Mouse (Mus musculus) adrenal gland, postnatal 36 days (tissue): ENCODE data around the gene Olfr655. TPM values are rescaled to one million over a fixed set of nuclear protein-coding genes. Genes with fewer than 3 reads are reported as not detected.

Source experiments
- DNase-seq, 2 experiments: peaks; one replicate each; pipeline ENCODE4 v3.0.0; 2021; ENCODE audit warnings: mixed read lengths in 1 of 2
- long read RNA-seq, 2 experiments: library from polyadenylated mRNA; stranded (forward); transcript quantifications; one replicate each; pipeline ENCODE4 v2.0.0; 2021; ENCODE audit warnings: borderline sequencing depth in 2 of 2
- total RNA-seq, 2 experiments: library from RNA; stranded (reverse); gene quantifications; 2 replicates each; pipeline ENCODE4 v1.2.3; 2021

Olfr655 gene
- total RNA-seq: not detected
- long read RNA-seq, experiment 1: 0 reads
- long read RNA-seq, experiment 2: 0 reads

DNA sequence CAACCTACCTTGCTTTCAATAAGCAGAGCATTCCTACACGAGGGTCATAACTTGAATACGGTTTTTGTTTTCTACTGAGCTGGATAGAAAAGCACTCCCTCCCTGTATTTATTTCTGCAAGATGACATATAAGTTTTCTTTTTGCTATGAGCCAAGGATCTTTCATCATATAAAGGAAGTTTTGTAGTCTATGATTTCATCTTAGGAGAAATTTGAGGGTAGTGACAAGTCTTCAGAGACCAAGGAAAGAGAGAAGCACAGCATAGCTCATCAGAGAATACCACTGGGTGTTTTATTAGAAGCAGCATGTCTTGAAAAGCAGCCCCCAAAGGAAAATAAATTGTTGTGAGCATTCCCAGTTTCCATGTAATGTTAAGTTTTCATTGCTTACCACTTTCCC lies at the start of gene Olfr655:
TSS of gene Olfr655 (minus strand) at position 101 of the 400 bp plus-strand sequence.
- DNase-seq: no peak

- peak; percentile 52 to 56 for DNase-seq
Measured at GRCm38 (mm10) chr7:104646841-104647482, 45.4 kb upstream of the Olfr655 start, which contains the start of gene Olfr658. Gene Olfr658, minus strand, starts transcription at chr7:104647305.

- no peak for DNase-seq
Measured at GRCm38 (mm10) chr7:104624494-104624893, 22.9 kb upstream of the Olfr655 start, which contains the start of gene Olfr657. Gene Olfr657, plus strand, starts transcription at chr7:104624794.

DNA sequence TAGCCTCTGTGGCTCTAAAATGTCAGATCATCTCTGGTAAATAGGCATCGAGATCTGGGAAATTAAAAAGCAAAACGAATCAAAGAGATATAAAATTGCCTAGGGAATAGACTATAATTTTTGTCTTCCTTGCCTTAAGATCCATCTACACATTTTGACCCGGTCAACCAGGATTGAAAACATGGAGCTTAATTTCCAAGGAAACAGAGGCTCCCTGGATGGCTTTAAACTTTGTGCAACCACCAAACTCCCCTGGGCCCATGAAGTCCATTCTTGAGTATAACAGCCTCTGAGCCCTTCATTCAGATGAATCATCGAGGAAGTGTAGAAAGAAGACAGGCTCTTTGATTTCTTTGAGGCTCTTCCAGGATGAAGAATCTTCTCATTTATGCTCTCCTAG lies 12.1 kb upstream of the Olfr655 start, which contains the start of gene Olfr656:
TSS of gene Olfr656 (plus strand) at position 301 of the 400 bp plus-strand sequence.
- no peak for DNase-seq

GRCm38 (mm10) chr7:104604727-104605126 lies 3.1 kb upstream of the Olfr655 start:
- DNase-seq: no peak

DNA sequence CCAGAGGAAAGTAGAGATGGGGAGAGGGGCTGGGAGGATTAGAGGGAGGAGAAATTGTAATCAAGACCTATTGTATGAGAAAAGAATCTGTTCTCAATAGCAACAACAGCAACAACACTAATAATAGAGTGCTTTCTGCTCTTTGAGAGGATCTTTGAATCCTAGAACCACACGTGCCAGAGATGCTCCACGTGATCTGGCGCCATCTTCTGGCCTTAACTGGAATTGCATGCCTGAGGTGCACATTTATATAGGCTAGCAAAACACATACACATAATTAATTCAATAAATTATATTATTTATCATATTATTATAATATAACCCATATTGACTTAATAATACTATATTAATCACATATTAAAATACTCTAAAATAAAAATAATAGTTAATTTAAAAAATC lies 1.6 kb upstream of the Olfr655 start:
- DNase-seq: peak; percentile 27 to 49

DNA sequence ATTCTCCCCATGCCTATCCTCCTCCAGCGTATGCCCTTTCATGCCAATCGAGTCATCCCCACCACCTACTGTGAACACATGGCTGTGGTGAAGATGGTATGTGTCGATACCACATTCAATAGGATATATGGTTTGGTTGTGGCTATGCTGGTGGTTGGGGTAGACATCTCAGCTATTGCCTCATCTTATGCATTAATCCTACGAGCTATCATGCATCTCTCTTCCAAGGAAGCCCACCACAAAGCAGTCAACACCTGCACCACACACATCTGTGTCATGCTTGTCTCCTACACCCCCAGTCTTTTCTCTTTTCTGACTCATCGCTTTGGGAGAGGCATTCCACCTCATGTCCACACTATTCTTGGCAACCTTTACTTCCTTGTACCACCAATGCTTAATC lies 13.3 kb downstream of the Olfr655 start:
- DNase-seq: no peak

DNA sequence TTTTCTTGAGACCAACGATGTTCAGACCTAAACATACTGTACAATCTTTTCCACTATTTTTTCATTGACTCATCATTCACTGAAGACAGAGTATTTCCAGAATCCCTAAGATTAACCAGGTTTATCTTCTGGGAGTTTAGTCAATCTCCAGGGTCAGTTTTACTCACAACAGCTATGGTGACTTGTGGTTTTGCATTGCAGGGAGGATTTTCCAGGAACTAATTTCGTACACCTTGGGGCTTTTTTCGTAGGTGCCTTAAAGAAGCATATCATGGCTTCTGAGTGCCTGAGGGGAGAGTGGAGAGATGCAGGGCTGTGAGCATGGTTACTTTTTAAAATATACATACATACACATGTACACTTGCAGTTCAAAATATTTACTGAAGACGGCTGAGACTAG lies 14.9 kb downstream of the Olfr655 start, which contains the start of gene Olfr654:
TSS of gene Olfr654 (plus strand) at position 301 of the 400 bp plus-strand sequence.
- DNase-seq: no peak

DNA sequence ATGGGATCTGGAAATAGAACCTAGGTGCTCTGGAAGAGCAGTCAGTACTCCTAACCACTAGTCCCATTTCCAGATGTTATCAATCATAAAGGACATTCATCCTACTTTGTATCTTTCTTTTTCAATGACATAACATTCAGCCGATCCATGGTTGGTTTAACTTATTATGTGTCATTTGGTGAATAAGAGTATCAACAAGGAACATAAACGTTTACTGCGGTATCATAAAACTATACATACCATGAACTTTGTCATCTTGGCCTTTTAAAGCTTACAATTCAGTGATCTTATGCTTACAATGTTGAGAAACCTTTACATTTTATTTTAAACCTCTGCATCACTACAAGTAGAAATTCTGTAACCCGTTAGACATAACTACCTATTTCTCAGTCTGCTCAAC lies 20.1 kb downstream of the Olfr655 start:
- DNase-seq: no peak

DNA sequence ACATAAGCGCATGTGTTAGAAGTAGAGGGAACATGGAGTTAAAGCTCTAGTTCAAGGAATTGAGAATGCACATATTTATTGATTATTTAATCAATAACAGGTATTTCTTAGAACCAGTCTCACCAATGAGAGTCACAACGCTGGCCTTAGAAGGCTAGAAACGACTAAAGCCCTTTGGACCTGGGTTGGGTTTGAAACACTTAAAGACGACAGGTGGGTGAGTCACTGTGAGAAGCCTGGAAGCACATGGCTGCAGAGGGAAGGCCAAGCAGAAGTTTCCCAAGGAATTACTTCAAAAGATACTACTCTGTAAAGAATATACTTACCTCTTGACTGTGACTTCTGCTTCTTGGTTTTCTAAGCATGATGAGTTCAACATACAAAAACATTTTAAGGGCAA lies 20.7 kb downstream of the Olfr655 start:
- no peak for DNase-seq

DNA sequence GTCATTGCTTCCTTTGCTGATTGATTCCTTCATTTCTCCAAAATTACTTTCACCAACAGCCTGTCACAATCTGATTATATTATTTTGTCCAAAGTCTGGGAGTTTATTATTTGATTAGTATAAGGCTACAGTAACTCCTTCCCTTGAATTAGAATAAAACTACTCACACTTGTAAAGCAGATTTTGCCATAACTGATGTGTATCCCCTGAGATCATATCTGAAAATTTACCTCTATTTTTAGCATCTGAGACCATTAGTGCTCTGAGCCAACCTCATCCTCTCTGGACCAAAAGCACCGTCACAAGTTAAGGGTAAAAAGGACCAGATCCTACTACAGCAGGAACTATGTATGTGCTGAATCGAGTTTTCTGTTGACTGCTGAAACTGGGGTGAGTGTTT lies 24.6 kb downstream of the Olfr655 start, which contains the start of gene Olfr653:
TSS of gene Olfr653 (plus strand) at position 301 of the 400 bp plus-strand sequence.
- no peak for DNase-seq

GRCm38 (mm10) chr7:104560601-104561000 lies 41.0 kb downstream of the Olfr655 start, which contains the start of gene Olfr652:
Gene Olfr652, plus strand, starts transcription at chr7:104560901.
- no peak for DNase-seq

- DNase-seq: no peak
Measured at GRCm38 (mm10) chr7:104552700-104553099, 48.9 kb downstream of the Olfr655 start.

GRCm38 (mm10) chr7:104549833-104550232 lies 51.7 kb downstream of the Olfr655 start, which contains the start of gene Olfr651:
Gene Olfr651, plus strand, starts transcription at chr7:104550133.
- DNase-seq: no peak

Other genes with a start within 250 kb of the Olfr655 start
- gene Trim12c, start 248.4 kb downstream of the Olfr655 start, total RNA-seq: 10 to 100 TPM in 1 of 2 experiments, 1 to 10 TPM in 1; 9.9 to 14.6 TPM
- gene Trim30b, start 231.9 kb downstream of the Olfr655 start, total RNA-seq: under 1 TPM; 0.10 to 0.26 TPM
- under 1 TPM in 1 of 2 experiments, not detected in 1; 0.17 TPM for gene Trim30c, start 200.9 kb downstream of the Olfr655 start, total RNA-seq
- gene Trim30a, start 136.6 kb downstream of the Olfr655 start, total RNA-seq: 10 to 100 TPM in 1 of 2 experiments, 1 to 10 TPM in 1; 8.0 to 10.0 TPM
- gene Trim30d, start 93.9 kb downstream of the Olfr655 start, total RNA-seq: 10 to 100 TPM in 1 of 2 experiments, 1 to 10 TPM in 1; 6.2 to 13.0 TPM
- gene Olfr651, start 51.6 kb downstream of the Olfr655 start, total RNA-seq: not detected
- not detected for gene Olfr652, start 40.9 kb downstream of the Olfr655 start, total RNA-seq
- not detected for gene Olfr653, start 24.5 kb downstream of the Olfr655 start, total RNA-seq
- not detected for gene Olfr654, start 14.8 kb downstream of the Olfr655 start, total RNA-seq
- not detected for gene Olfr656, start 12.2 kb upstream of the Olfr655 start, total RNA-seq
- gene Olfr657, start 23.0 kb upstream of the Olfr655 start, total RNA-seq: not detected
- not detected for gene Olfr658, start 45.5 kb upstream of the Olfr655 start, total RNA-seq
- gene Olfr659, start 65.0 kb upstream of the Olfr655 start, total RNA-seq: not detected
- not detected for gene Olfr661, start 84.7 kb upstream of the Olfr655 start, total RNA-seq
- not detected for gene Usp17le, start 175.7 kb upstream of the Olfr655 start, total RNA-seq
- under 1 TPM in 1 of 2 experiments, not detected in 1; 0.20 TPM for gene Usp17lb, start 240.8 kb upstream of the Olfr655 start, total RNA-seq